Mouse (Mus musculus): Measurements from ENCODE around the gene Tm9sf4. TPM values are rescaled to one million over a fixed set of nuclear protein-coding genes. Genes with fewer than 3 reads are reported as not detected.

Tm9sf4 gene
- polyA plus RNA-seq, 1 experiment = 43.4 TPM

GRCm38 (mm10) chr2:153187848-153188247 is 26.7 kb downstream of the Tm9sf4 start:
- peaks cover 93% of the 10 kb centered on the region for H3K36me3 ChIP-seq (ENCODE audit: control insufficient read depth, insufficient read depth)
- H3K79me3 ChIP-seq (ENCODE audit: low read depth) = no peaks in the 10 kb centered on the region
- no peak for TF ChIP-seq MAX (IDR thresholded peaks at IDR 0.05)
- TF ChIP-seq CTCF (IDR thresholded peaks at IDR 0.05; ENCODE audit: control insufficient read depth, insufficient read depth, insufficient read length) = no peak
- TF ChIP-seq USF1 (IDR thresholded peaks at IDR 0.05; ENCODE audit: low read depth) = no peak
- TF ChIP-seq MYOG (IDR thresholded peaks at IDR 0.05; ENCODE audit: control insufficient read depth, extremely low read depth, insufficient read length) = no peak
- no peak for TF ChIP-seq MYOD1 (IDR thresholded peaks at IDR 0.05; ENCODE audit: control insufficient read depth, insufficient read length, low read depth)
- TF ChIP-seq CEBPB (IDR thresholded peaks at IDR 0.05; ENCODE audit: low read depth) = no peak
- no peak for TF ChIP-seq FOSL1 (IDR thresholded peaks at IDR 0.05; ENCODE audit: insufficient read depth, low read length, poor library complexity, severe bottlenecking)
- H3K4me3 ChIP-seq (ENCODE audit: insufficient read depth, poor library complexity, severe bottlenecking) = no peak overlapping the region
- no peaks in the 10 kb centered on the region for H3K79me2 ChIP-seq (ENCODE audit: control insufficient read depth, insufficient read depth)
- no peak overlapping the region for H3ac ChIP-seq (ENCODE audit: control insufficient read depth, insufficient read length, low read depth)
- H3K27me3 ChIP-seq (ENCODE audit: control insufficient read depth, insufficient read depth, insufficient read length) = no peaks in the 10 kb centered on the region

- H3K4me3 ChIP-seq (ENCODE audit: insufficient read depth, poor library complexity, severe bottlenecking) = no peak overlapping the region
- H3K36me3 ChIP-seq (ENCODE audit: control insufficient read depth, insufficient read depth) = peaks cover 92% of the 10 kb centered on the region
- no peaks in the 10 kb centered on the region for H3K79me2 ChIP-seq (ENCODE audit: control insufficient read depth, insufficient read depth)
- no peak overlapping the region for H3ac ChIP-seq (ENCODE audit: control insufficient read depth, insufficient read length, low read depth)
- no peaks in the 10 kb centered on the region for H3K27me3 ChIP-seq (ENCODE audit: control insufficient read depth, insufficient read depth, insufficient read length)
- no peaks in the 10 kb centered on the region for H3K79me3 ChIP-seq (ENCODE audit: low read depth)
- TF ChIP-seq USF1 (IDR thresholded peaks at IDR 0.05; ENCODE audit: low read depth) (no peak), MYOD1 (IDR thresholded peaks at IDR 0.05; ENCODE audit: control insufficient read depth, insufficient read length, low read depth) (no peak), FOSL1 (IDR thresholded peaks at IDR 0.05; ENCODE audit: insufficient read depth, low read length, poor library complexity, severe bottlenecking) (no peak), CTCF (IDR thresholded peaks at IDR 0.05; ENCODE audit: control insufficient read depth, insufficient read depth, insufficient read length) (no peak), CEBPB (IDR thresholded peaks at IDR 0.05; ENCODE audit: low read depth) (no peak), MAX (IDR thresholded peaks at IDR 0.05) (no peak), MYOG (IDR thresholded peaks at IDR 0.05; ENCODE audit: control insufficient read depth, extremely low read depth, insufficient read length) (no peak)
These were observed 30.1 kb downstream of the Tm9sf4 start for GRCm38 (mm10) chr2:153191242-153191641.

- H3K4me3 ChIP-seq (ENCODE audit: insufficient read depth, poor library complexity, severe bottlenecking) = no peak overlapping the region
- peaks cover 88% of the 10 kb centered on the region for H3K36me3 ChIP-seq (ENCODE audit: control insufficient read depth, insufficient read depth)
- H3ac ChIP-seq (ENCODE audit: control insufficient read depth, insufficient read length, low read depth) = no peak overlapping the region
- no peaks in the 10 kb centered on the region for H3K79me3 ChIP-seq (ENCODE audit: low read depth)
- TF ChIP-seq MYOD1 (IDR thresholded peaks at IDR 0.05; ENCODE audit: control insufficient read depth, insufficient read length, low read depth) (no peak), USF1 (IDR thresholded peaks at IDR 0.05; ENCODE audit: low read depth) (no peak), MAX (IDR thresholded peaks at IDR 0.05) (no peak), CEBPB (IDR thresholded peaks at IDR 0.05; ENCODE audit: low read depth) (no peak), CTCF (IDR thresholded peaks at IDR 0.05; ENCODE audit: control insufficient read depth, insufficient read depth, insufficient read length) (no peak), FOSL1 (IDR thresholded peaks at IDR 0.05; ENCODE audit: insufficient read depth, low read length, poor library complexity, severe bottlenecking) (no peak), MYOG (IDR thresholded peaks at IDR 0.05; ENCODE audit: control insufficient read depth, extremely low read depth, insufficient read length) (no peak)
- H3K27me3 ChIP-seq (ENCODE audit: control insufficient read depth, insufficient read depth, insufficient read length) = no peaks in the 10 kb centered on the region
- H3K79me2 ChIP-seq (ENCODE audit: control insufficient read depth, insufficient read depth) = no peaks in the 10 kb centered on the region
These were observed 33.2 kb downstream of the Tm9sf4 start for GRCm38 (mm10) chr2:153194255-153194654.

GRCm38 (mm10) chr2:153198485-153198884 is 37.4 kb downstream of the Tm9sf4 start:
- no peaks in the 10 kb centered on the region for H3K79me3 ChIP-seq (ENCODE audit: low read depth)
- H3K36me3 ChIP-seq (ENCODE audit: control insufficient read depth, insufficient read depth) = peaks cover 86% of the 10 kb centered on the region
- no peak overlapping the region for H3K4me3 ChIP-seq (ENCODE audit: insufficient read depth, poor library complexity, severe bottlenecking)
- TF ChIP-seq CEBPB (IDR thresholded peaks at IDR 0.05; ENCODE audit: low read depth) (no peak), MAX (IDR thresholded peaks at IDR 0.05) (no peak), MYOG (IDR thresholded peaks at IDR 0.05; ENCODE audit: control insufficient read depth, extremely low read depth, insufficient read length) (no peak), CTCF (IDR thresholded peaks at IDR 0.05; ENCODE audit: control insufficient read depth, insufficient read depth, insufficient read length) (no peak), MYOD1 (IDR thresholded peaks at IDR 0.05; ENCODE audit: control insufficient read depth, insufficient read length, low read depth) (no peak), USF1 (IDR thresholded peaks at IDR 0.05; ENCODE audit: low read depth) (no peak), FOSL1 (IDR thresholded peaks at IDR 0.05; ENCODE audit: insufficient read depth, low read length, poor library complexity, severe bottlenecking) (no peak)
- H3ac ChIP-seq (ENCODE audit: control insufficient read depth, insufficient read length, low read depth) = no peak overlapping the region
- H3K27me3 ChIP-seq (ENCODE audit: control insufficient read depth, insufficient read depth, insufficient read length) = no peaks in the 10 kb centered on the region
- no peaks in the 10 kb centered on the region for H3K79me2 ChIP-seq (ENCODE audit: control insufficient read depth, insufficient read depth)

- Histone ChIP-seq H3K36me3 (ENCODE audit: control insufficient read depth, insufficient read depth) (peaks cover 86% of the 10 kb centered on the region), H3K4me3 (ENCODE audit: insufficient read depth, poor library complexity, severe bottlenecking) (no peak overlapping the region), H3K79me3 (ENCODE audit: low read depth) (no peaks in the 10 kb centered on the region), H3ac (ENCODE audit: control insufficient read depth, insufficient read length, low read depth) (no peak overlapping the region), H3K27me3 (ENCODE audit: control insufficient read depth, insufficient read depth, insufficient read length) (no peaks in the 10 kb centered on the region), H3K79me2 (ENCODE audit: control insufficient read depth, insufficient read depth) (no peaks in the 10 kb centered on the region)
- TF ChIP-seq MAX (IDR thresholded peaks at IDR 0.05) (no peak), MYOG (IDR thresholded peaks at IDR 0.05; ENCODE audit: control insufficient read depth, extremely low read depth, insufficient read length) (no peak), FOSL1 (IDR thresholded peaks at IDR 0.05; ENCODE audit: insufficient read depth, low read length, poor library complexity, severe bottlenecking) (no peak), MYOD1 (IDR thresholded peaks at IDR 0.05; ENCODE audit: control insufficient read depth, insufficient read length, low read depth) (no peak), CTCF (IDR thresholded peaks at IDR 0.05; ENCODE audit: control insufficient read depth, insufficient read depth, insufficient read length) (no peak), CEBPB (IDR thresholded peaks at IDR 0.05; ENCODE audit: low read depth) (no peak), USF1 (IDR thresholded peaks at IDR 0.05; ENCODE audit: low read depth) (no peak)
These were observed 38.0 kb downstream of the Tm9sf4 start for GRCm38 (mm10) chr2:153199114-153199513.

GRCm38 (mm10) chr2:153202766-153203165 is 41.7 kb downstream of the Tm9sf4 start:
- Histone ChIP-seq H3ac (ENCODE audit: control insufficient read depth, insufficient read length, low read depth) (no peak overlapping the region), H3K27me3 (ENCODE audit: control insufficient read depth, insufficient read depth, insufficient read length) (no peaks in the 10 kb centered on the region), H3K79me3 (ENCODE audit: low read depth) (no peaks in the 10 kb centered on the region), H3K36me3 (ENCODE audit: control insufficient read depth, insufficient read depth) (peaks cover 82% of the 10 kb centered on the region), H3K4me3 (ENCODE audit: insufficient read depth, poor library complexity, severe bottlenecking) (no peak overlapping the region), H3K79me2 (ENCODE audit: control insufficient read depth, insufficient read depth) (no peaks in the 10 kb centered on the region)
- no peak for TF ChIP-seq CTCF (IDR thresholded peaks at IDR 0.05; ENCODE audit: control insufficient read depth, insufficient read depth, insufficient read length)
- no peak for TF ChIP-seq MAX (IDR thresholded peaks at IDR 0.05)
- TF ChIP-seq MYOG (IDR thresholded peaks at IDR 0.05; ENCODE audit: control insufficient read depth, extremely low read depth, insufficient read length) = no peak
- no peak for TF ChIP-seq CEBPB (IDR thresholded peaks at IDR 0.05; ENCODE audit: low read depth)
- TF ChIP-seq MYOD1 (IDR thresholded peaks at IDR 0.05; ENCODE audit: control insufficient read depth, insufficient read length, low read depth) = no peak
- no peak for TF ChIP-seq USF1 (IDR thresholded peaks at IDR 0.05; ENCODE audit: low read depth)
- TF ChIP-seq FOSL1 (IDR thresholded peaks at IDR 0.05; ENCODE audit: insufficient read depth, low read length, poor library complexity, severe bottlenecking) = no peak
